Mouse (Mus musculus): Measurements from ENCODE around the gene Mphosph10. TPM values are rescaled to one million over a fixed set of nuclear protein-coding genes. Genes with fewer than 3 reads are reported as not detected.

The Mphosph10 gene
- polyA plus RNA-seq, 2 experiments = 13.4 to 23.0 TPM

- no peak for TF ChIP-seq EP300 (IDR thresholded peaks at IDR 0.05; ENCODE audit: low read depth)
- TF ChIP-seq CTCF (IDR thresholded peaks at IDR 0.05; ENCODE audit: low read depth) = no peak
- DNase-seq (ENCODE audit: low read depth in 3 of 3, low spot score in 3 of 3) (no peak), ATAC-seq (ENCODE audit: insufficient read depth) (no peak)
- no peak overlapping the region for H3K27ac ChIP-seq
- H3K4me2 ChIP-seq (ENCODE audit: low read depth) = no peak overlapping the region
- WGBS (ENCODE audit: insufficient replicate concordance) = 73% methylated on average over 4 of the region's 4 CpGs
- H3K9ac ChIP-seq (replicated peaks) = no peak overlapping the region
- no peaks in the 10 kb centered on the region for H3K27me3 ChIP-seq (ENCODE audit: control insufficient read depth, insufficient read depth, low read length)
- H3K9me3 ChIP-seq (ENCODE audit: control insufficient read depth, low read length) = no peaks in the 10 kb centered on the region
- H3K4me3 ChIP-seq (ENCODE audit: insufficient read depth in 1 of 2, low read depth in 2 of 2, low read length in 2 of 2) = no peak overlapping the region
- no peaks in the 10 kb centered on the region for H3K4me1 ChIP-seq (replicated peaks; ENCODE audit: control insufficient read depth in 2 of 2, insufficient read depth in 2 of 2, low read length in 1 of 2)
- H3K36me3 ChIP-seq (replicated peaks; ENCODE audit: control insufficient read depth, insufficient read depth, low read depth) = no peaks in the 10 kb centered on the region
Measured at GRCm38 (mm10) chr7:64327486-64327885, 64.6 kb downstream of the Mphosph10 start.

GRCm38 (mm10) chr7:64326892-64327291 is 65.2 kb downstream of the Mphosph10 start:
- H3K27ac ChIP-seq = no peak overlapping the region
- no peaks in the 10 kb centered on the region for H3K36me3 ChIP-seq (replicated peaks; ENCODE audit: control insufficient read depth, insufficient read depth, low read depth)
- ATAC-seq (ENCODE audit: insufficient read depth) (peak; percentile 64; the same call in 1 of the 2 replicates), DNase-seq (ENCODE audit: low read depth in 3 of 3, low spot score in 3 of 3) (peak; percentile 38 to 45 (median 43))
- H3K4me3 ChIP-seq (ENCODE audit: insufficient read depth in 1 of 2, low read depth in 2 of 2, low read length in 2 of 2) = no peak overlapping the region
- H3K4me2 ChIP-seq (ENCODE audit: low read depth) = no peak overlapping the region
- 7% methylated on average over 1 of the region's 1 CpGs for WGBS (ENCODE audit: insufficient replicate concordance)
- no peaks in the 10 kb centered on the region for H3K4me1 ChIP-seq (replicated peaks; ENCODE audit: control insufficient read depth in 2 of 2, insufficient read depth in 2 of 2, low read length in 1 of 2)
- H3K27me3 ChIP-seq (ENCODE audit: control insufficient read depth, insufficient read depth, low read length) = no peaks in the 10 kb centered on the region
- H3K9me3 ChIP-seq (ENCODE audit: control insufficient read depth, low read length) = no peaks in the 10 kb centered on the region
- peak; percentile 89 for TF ChIP-seq CTCF (IDR thresholded peaks at IDR 0.05; ENCODE audit: low read depth)
- no peak for TF ChIP-seq EP300 (IDR thresholded peaks at IDR 0.05; ENCODE audit: low read depth)
- no peak overlapping the region for H3K9ac ChIP-seq (replicated peaks)

Other genes starting within 250 kb of the Mphosph10 start
- not detected in 2 replicates for gene Trpm1, start 238.4 kb downstream of the Mphosph10 start, polyA plus RNA-seq (2012; rRNA removed)
- gene Trpm1, start 238.4 kb downstream of the Mphosph10 start, polyA plus RNA-seq (2014; fragmentation: Nextera tagmentation; extraction: Ambion mirVana) = not detected in 2 replicates
- gene Mtmr10, start 104.6 kb downstream of the Mphosph10 start, polyA plus RNA-seq (2012; rRNA removed) = 1.2 and 1.4 TPM in 2 replicates
- gene Mtmr10, start 104.6 kb downstream of the Mphosph10 start, polyA plus RNA-seq (2014; fragmentation: Nextera tagmentation; extraction: Ambion mirVana) = 2.4 and 2.7 TPM in 2 replicates
- 0.62 and 1.1 TPM in 2 replicates for gene Fan1, start 18.2 kb downstream of the Mphosph10 start, polyA plus RNA-seq (2012; rRNA removed)
- 0.70 and 0.83 TPM in 2 replicates for gene Fan1, start 18.2 kb downstream of the Mphosph10 start, polyA plus RNA-seq (2014; fragmentation: Nextera tagmentation; extraction: Ambion mirVana)
- gene Mcee, start 339 bp upstream of the Mphosph10 start, polyA plus RNA-seq (2012; rRNA removed) = 12.5 and 21.1 TPM in 2 replicates
- 42.1 and 48.0 TPM in 2 replicates for gene Mcee, start 339 bp upstream of the Mphosph10 start, polyA plus RNA-seq (2014; fragmentation: Nextera tagmentation; extraction: Ambion mirVana)
- 0.02 and 0.41 TPM in 2 replicates for gene Apba2, start 109.4 kb upstream of the Mphosph10 start, polyA plus RNA-seq (2012; rRNA removed)
- gene Apba2, start 109.4 kb upstream of the Mphosph10 start, polyA plus RNA-seq (2014; fragmentation: Nextera tagmentation; extraction: Ambion mirVana) = not detected in 2 replicates